Mouse (Mus musculus) gastrocnemius, postnatal 25 days (tissue): ENCODE results near the gene Gm5751. TPM values are rescaled to one million over a fixed set of nuclear protein-coding genes. Genes with fewer than 3 reads are reported as not detected.
"Not testable (repeated sequence)": the region's sequence is repeated elsewhere in the genome, so short reads cannot be mapped to it uniquely, and the experiment has no call there.

Source experiments
- DNase-seq: peaks from one replicate; pipeline ENCODE4 v3.0.0; 2022
- long read RNA-seq, 2 experiments: library from polyadenylated mRNA; stranded (forward); transcript quantifications; one replicate each; pipeline ENCODE4 v2.0.0; 2021
- total RNA-seq, 2 experiments: library from RNA; stranded (reverse); gene quantifications; 1 replicate in 1 of 2; 2 replicates in 1 of 2; pipeline ENCODE4 v1.2.3; 2021

The Gm5751 gene
- total RNA-seq: not detected
- long read RNA-seq, experiment 1: 0 reads
- long read RNA-seq, experiment 2: 0 reads

DNA sequence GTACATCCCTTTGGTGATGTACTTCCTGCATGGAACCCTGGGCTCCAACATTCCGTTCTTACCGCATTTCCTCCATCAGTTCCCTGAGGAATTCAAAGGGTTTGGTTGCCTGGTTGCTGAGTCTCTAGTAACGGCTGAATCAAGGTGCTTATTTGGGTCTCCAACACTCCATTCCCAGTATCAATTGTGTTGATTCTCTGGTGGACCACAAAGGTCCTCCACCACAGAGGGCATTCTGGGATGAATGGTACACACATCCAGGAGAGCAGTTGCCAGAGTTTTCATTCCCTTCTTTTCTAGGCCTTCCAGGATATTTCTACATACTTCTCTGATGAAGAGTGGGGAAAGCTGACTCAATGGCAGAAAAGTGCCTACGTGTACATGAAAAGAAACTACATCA lies at the start of gene Gm5751:
TSS of gene Gm5751 (plus strand) at position 301 of the 400 bp plus-strand sequence.
- DNase-seq: not testable (repeated sequence)

DNA sequence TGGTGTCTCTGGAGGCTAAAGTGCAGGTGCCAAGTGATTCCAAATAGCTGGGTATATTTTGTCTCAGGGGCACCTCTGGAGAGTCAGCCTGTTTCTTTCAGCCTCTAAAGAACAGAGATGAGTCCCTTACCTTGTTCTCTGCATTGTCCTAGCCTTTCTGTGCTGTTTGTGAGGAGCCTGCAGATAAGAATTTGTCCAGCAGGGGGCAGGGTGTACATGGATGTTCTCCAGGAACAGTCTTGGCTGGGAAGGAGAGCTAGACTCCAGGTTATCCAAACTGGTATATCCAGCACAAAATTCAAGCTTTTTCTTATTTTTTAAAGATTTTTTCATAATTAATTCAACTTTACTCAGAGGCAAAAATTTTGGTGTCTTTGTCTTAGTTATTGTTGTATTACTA lies 42.0 kb upstream of the Gm5751 start:
- DNase-seq: no peak

DNA sequence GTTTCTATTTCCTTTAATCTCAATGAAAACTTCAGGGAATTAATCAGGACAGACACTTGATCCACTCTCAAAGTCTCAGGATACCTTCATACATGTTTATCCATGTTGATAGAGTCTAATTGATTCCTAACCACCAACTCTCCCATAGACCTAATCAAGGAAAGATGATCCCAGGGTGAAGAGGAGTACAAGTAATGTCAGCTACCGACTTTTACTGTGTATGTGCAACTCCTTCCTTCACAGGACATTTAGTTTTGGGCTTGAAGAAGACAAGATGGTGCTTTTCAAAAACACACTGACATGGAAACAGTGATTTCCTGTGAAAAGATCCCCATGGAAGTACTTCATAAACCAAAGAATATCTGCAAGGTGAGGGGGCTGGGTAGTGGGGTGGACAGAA lies 30.4 kb upstream of the Gm5751 start, which contains the start of gene Gm6592:
TSS of gene Gm6592 (plus strand) at position 301 of the 400 bp plus-strand sequence.
- no peak for DNase-seq

DNA sequence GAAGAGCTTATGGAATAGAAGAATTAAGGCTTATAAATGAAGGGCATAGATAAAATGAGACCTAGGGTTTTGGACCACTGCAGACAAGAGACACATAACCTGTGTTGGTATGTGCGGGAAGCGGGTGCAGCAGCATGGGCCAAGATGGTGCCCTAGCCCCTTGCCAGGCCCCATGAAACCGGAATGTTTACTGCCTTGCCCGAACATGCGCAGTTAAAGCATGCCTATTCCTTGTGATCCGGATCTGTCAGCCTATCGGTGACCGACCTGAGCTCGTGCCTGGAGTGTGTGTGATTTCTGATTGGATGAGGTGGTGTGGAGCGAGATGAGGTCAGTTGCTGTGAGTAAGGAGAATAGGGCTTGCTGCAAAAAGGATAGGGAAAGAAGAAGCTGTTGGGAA lies 21.6 kb upstream of the Gm5751 start:
- DNase-seq: no peak

GRCm38 (mm10) chrX:8864331-8864730 lies 9.7 kb upstream of the Gm5751 start:
- not testable (repeated sequence) for DNase-seq

- DNase-seq: no peak
These were observed 10.3 kb downstream of the Gm5751 start for GRCm38 (mm10) chrX:8884336-8884735.

- no peak for DNase-seq
These were observed 17.9 kb downstream of the Gm5751 start for GRCm38 (mm10) chrX:8891975-8892342.

GRCm38 (mm10) chrX:8892343-8893155 lies 18.5 kb downstream of the Gm5751 start, which contains the start of gene B630019K06Rik:
Gene B630019K06Rik, plus strand, starts transcription at chrX:8892382.
- peak; percentile 66 for DNase-seq

GRCm38 (mm10) chrX:8893182-8893651 lies 19.2 kb downstream of the Gm5751 start:
- DNase-seq: no peak

GRCm38 (mm10) chrX:8900823-8901222 lies 26.8 kb downstream of the Gm5751 start:
- DNase-seq: no peak

DNA sequence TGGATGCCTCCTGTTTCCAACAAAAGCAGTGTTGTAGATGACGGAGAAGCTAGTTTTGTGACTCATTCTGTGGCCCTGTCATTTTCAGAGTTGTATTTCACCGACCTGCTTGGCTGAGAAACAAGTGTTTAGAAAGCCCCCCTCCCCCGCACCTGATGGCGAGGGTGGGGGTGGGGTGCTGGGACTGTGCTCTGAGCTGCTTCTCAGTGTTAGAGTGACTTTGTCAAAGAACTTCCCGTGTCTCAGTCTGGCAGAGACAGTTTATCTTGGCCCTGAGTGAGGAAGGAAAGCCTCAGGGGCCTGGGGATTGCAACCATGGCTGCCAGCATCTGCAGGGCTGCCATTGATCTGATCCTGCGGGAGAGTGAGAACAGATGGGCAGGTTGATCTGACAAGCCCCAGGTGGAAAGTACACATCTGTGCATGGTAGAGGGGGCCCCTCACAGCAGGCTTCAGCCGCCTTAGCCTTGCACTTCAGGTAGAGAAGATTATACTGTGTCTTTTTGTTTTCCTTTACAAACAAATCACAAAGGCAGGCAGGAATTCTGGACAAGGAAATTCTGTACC lies 27.9 kb downstream of the Gm5751 start:
- no peak for DNase-seq

- no peak for DNase-seq
These were observed 47.0 kb downstream of the Gm5751 start for GRCm38 (mm10) chrX:8921080-8921479.

- DNase-seq: no peak
These were observed 48.0 kb downstream of the Gm5751 start for GRCm38 (mm10) chrX:8921813-8922607.

DNA sequence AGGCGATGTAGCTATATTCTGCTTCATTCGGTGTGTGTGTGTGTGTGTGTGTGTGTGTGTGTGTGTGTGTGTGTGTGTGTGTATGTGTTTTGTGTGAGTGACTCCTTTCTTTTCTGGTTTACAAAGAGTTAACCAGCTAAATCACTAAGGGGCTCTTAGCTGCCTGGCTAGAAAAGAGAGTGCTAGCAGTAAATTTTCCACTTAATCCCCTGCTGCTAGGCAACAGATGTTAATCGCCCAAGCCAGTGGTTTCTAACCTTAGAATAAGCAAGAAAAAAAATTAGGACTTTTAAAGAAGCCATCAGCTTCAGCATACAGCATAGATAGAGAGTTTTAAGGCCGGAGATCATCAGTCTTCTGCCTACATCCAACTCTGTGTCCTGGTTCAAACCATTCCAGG lies 53.3 kb downstream of the Gm5751 start:
- no peak for DNase-seq

Other genes with a start within 250 kb of the Gm5751 start
- gene Ssxb8, start 183.4 kb upstream of the Gm5751 start, total RNA-seq: not detected
- gene Ssx9, start 125.8 kb upstream of the Gm5751 start, total RNA-seq: not detected
- gene Ssxb5, start 70.6 kb upstream of the Gm5751 start, total RNA-seq: not detected
- gene Gm6592, start 30.3 kb upstream of the Gm5751 start, total RNA-seq: not detected
- gene B630019K06Rik, start 18.1 kb downstream of the Gm5751 start, total RNA-seq: under 1 TPM; 0.33 to 0.46 TPM
- not detected for gene Fthl17b, start 88.7 kb downstream of the Gm5751 start, total RNA-seq
- not detected for gene Fthl17c, start 102.3 kb downstream of the Gm5751 start, total RNA-seq
- not detected for gene Fthl17d, start 112.5 kb downstream of the Gm5751 start, total RNA-seq
- not detected for gene Fthl17e, start 159.2 kb downstream of the Gm5751 start, total RNA-seq
- not detected for gene Fthl17f, start 188.8 kb downstream of the Gm5751 start, total RNA-seq
- gene 4930402K13Rik, start 230.3 kb downstream of the Gm5751 start, total RNA-seq: not detected